Mouse (Mus musculus): ENCODE results near the gene Pnpla1.

DNA sequence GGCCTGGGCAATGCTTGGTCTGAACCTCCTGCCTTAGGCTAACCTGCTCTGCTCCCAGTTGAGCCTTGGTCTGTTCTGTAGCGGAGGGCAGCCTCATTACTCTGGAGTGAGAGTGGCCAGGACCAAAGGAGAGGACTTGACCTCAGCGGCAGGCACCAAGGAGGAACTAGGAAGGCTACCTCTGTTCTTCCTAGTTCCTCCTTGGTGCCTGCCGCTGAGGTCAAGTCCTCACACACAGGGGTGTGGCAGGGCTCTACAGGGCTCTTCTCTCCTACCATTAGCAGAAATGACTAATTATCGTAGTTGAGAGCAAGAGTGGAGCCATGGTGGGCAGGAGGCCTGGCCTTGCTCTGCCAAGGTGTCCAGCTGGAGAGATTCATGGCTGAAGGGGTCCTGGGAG lies 9.2 kb downstream of the Pnpla1 start:
- TF ChIP-seq CTCF (IDR thresholded peaks at IDR 0.05; ENCODE audit: low read depth) (no peak), EP300 (IDR thresholded peaks at IDR 0.05; ENCODE audit: low read depth) (no peak)

Data from liver, postnatal 0 days (tissue).